Mouse (Mus musculus): ENCODE measurements around the gene Olfr1394. TPM values are rescaled to one million over a fixed set of nuclear protein-coding genes. Genes with fewer than 3 reads are reported as not detected.
A peak's percentile ranks its signal among the peaks of the same experiment; 100 is the strongest.
"Not testable (repeated sequence)": the region's sequence is repeated elsewhere in the genome, so short reads cannot be mapped to it uniquely, and the experiment has no call there.

The Olfr1394 gene
- total RNA-seq, 2 experiments from 2014 or later, result not detected

GRCm38 (mm10) chr11:49187701-49188100 lies 33.5 kb downstream of the Olfr1394 start:
- no peak for DNase-seq (ENCODE audit: low spot score in 2 of 2)

GRCm38 (mm10) chr11:49189737-49190136 lies 35.6 kb downstream of the Olfr1394 start:
- DNase-seq (ENCODE audit: low spot score in 2 of 2), result peak; percentile 47 to 65

DNA sequence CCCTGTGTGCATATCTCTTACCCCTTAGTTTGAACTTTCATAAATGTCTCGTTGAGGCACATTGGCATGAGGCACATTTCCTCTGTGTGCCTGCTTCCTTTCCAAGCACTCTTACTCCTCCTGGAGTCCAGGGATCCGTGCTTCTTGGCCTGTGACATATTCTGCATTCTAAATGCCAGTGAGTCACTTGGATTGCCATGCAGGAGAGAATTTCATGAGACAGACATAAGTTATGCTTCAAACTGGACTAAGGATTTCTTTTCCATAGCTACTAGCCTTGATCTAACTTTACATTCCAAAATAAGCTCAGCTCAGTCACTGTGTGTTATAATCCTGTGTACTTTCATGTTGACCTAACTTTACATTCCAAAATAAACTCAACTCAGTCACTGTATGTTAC lies 36.9 kb downstream of the Olfr1394 start:
- DNase-seq (ENCODE audit: low spot score in 2 of 2), result no peak

- not testable (repeated sequence) for DNase-seq (ENCODE audit: low spot score in 2 of 2)
Observed at GRCm38 (mm10) chr11:49194771-49195170, 40.6 kb downstream of the Olfr1394 start.

- DNase-seq (ENCODE audit: low spot score in 2 of 2), result peak in 1 of 2 experiments; percentile 8
Observed at GRCm38 (mm10) chr11:49195819-49196322, 41.7 kb downstream of the Olfr1394 start.

GRCm38 (mm10) chr11:49200666-49201065 lies 46.5 kb downstream of the Olfr1394 start:
- no peak for DNase-seq (ENCODE audit: low spot score in 2 of 2)

DNA sequence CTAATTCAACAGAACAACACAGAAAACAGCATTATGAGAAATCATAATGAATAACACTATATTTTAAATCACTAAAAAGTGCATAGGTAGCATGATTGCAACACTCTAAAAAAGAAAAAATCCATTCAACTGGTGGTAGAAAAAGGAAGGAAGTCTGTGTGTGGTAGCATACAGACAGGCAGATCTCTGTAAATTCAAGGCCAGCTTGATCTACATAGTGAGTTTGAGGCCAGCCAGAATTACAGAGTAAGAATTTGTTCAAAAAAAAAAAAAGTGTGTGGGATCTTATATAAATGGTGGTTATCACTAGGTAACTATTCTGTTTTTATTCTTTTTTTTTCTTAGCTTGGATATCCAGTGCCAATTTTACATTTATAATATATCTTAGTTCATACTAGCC lies 47.0 kb downstream of the Olfr1394 start:
- DNase-seq (ENCODE audit: low spot score in 2 of 2), result no peak

- DNase-seq (ENCODE audit: low spot score in 2 of 2), result no peak
Observed at GRCm38 (mm10) chr11:49202071-49202470, 47.9 kb downstream of the Olfr1394 start.

DNA sequence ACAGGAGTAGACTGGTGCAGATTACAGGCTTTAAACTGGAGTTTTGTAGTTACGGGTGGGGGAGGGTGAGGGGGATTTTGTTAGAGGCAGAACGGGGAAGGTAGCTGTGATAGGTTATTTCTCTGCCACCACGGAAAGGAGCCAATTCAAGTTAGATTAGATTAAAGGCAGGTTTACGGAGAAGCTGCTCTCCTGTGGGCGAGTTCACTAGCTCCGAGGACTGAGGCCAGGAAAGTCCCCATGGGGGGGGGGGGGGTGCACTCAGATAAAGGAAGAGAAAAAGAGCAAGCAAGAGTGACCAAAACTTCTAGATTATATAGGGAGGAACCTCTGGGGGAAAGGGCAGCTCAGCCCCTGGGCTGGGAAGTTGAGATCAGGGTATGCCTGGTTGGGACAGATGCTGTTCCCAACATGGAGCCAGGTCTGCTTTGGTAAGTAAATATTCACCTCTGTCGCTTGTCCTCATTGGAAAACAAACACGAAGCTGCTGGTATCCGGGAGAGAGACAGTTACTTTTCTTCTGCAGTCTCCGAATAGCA lies 48.4 kb downstream of the Olfr1394 start:
- peak in 1 of 2 experiments; percentile 27 for DNase-seq (ENCODE audit: low spot score in 2 of 2)

DNA sequence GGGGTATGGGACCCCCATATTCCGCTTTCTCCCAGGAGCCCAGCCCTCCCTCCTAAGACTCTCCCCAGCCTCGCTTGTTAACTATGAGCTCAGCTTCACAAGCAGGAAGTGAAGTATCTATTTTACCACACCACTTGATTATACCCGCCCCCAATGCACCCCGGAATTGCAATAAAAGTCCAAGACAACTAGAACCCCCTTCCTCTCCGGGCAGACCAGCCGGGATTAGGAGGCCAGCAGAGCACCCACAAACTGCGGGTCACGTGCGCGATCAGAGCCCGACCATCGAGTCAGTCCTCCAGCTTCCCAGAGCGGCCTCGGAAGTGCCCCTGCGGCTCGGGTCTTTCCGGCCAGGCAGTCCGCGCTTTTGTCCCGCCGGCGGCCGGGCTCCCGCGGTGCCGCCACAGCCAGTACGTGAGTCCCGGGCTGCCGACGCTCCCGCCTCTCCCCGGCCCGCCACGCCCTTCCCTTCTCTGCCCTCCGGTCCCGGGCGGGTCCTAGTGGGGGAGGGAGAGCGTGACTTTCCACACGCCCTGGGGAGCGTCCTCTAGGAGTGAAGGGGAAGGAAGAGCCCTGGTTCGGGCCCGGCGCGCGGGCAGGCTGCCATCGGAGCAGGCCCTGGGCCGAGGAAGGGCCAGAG lies 49.1 kb downstream of the Olfr1394 start, which contains the start of gene Zfp62:
Gene Zfp62 (plus strand): TSS at position 164 of the 640 bp plus-strand sequence.
- DNase-seq (ENCODE audit: low spot score in 2 of 2), result peak; percentile 91 to 94

DNA sequence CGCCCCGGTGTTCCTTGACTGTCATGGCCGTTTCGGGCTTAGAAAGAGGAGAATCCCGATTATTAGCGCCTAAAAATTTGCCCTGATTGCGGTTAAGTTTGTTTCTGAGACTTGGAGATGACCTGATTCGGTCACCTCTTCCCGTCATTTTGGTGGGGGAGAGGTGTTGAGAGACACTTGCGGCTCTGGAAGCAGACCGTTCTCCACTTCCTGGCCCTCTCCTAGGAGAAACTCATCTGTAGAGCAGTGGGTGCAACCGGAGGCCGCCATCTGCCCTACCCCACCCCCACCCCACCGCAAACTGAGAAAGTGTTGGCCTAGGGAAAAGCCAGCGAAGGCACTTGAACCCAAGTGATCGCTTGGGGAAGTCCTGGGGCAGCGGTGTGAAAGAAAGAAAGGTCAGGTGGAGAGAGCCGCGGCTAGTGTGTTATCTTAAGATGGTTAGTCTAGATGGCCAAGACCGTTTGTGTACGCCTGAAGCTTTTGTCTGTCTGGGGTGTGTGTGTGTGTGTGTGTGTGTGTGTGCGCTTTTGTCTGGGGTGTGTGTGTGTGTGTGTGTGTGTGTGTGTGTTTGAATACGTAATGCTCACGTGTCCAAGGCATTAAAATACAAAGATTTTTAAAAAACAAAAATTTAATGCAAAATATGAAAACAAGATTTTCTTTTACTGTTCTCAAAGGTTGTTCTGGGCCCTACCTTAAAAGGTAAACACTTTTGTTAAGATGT lies 49.8 kb downstream of the Olfr1394 start:
- no peak for DNase-seq (ENCODE audit: low spot score in 2 of 2)

DNA sequence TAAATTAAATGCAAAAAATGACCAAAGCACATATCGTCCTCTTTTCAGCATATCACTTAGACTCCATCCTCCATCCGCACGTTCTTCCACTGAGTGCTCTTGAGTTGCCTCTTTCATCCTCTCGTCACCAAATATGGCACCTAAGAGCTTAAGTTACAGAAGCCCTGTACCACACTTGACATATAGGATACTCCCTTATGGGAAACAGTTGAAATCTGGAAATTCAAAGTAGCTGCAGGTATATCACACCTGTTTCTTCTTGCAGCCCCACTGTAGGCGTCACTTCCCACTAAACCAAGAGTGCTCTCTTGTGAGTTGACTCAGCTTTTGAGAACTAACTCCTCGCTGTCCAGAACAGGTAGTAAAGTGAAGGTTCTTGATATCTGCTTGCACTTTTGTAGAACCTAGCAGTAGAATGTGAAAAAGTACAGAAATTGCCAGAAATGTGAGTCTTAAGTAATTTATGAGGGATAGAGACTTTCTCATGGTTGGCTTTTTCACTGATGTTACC lies 51.0 kb downstream of the Olfr1394 start:
- DNase-seq (ENCODE audit: low spot score in 2 of 2), result no peak

- DNase-seq (ENCODE audit: low spot score in 2 of 2), result no peak
Observed at GRCm38 (mm10) chr11:49207495-49207894, 53.3 kb downstream of the Olfr1394 start.

Other genes starting within 250 kb of the Olfr1394 start
- 1 to 10 TPM; 3.6 to 7.7 TPM for gene Psme2b, start 208.2 kb upstream of the Olfr1394 start, total RNA-seq (2021)
- gene Olfr56, start 175.5 kb upstream of the Olfr1394 start, total RNA-seq (2021), result under 1 TPM in 1 of 2 experiments, not detected in 1; 0.16 TPM
- 1 to 10 TPM; 2.2 to 3.1 TPM for gene 9930111J21Rik1, start 175.0 kb upstream of the Olfr1394 start, total RNA-seq (2021)
- 1 to 10 TPM; 3.5 to 6.5 TPM for gene Gm12185, start 162.2 kb upstream of the Olfr1394 start, total RNA-seq (2021)
- gene Tgtp1, start 160.2 kb upstream of the Olfr1394 start, total RNA-seq (2021), result 10 to 100 TPM in 1 of 2 experiments, 1 to 10 TPM in 1; 3.1 to 17.3 TPM
- 1 to 10 TPM; 3.2 to 6.1 TPM for gene 9930111J21Rik2, start 103.1 kb upstream of the Olfr1394 start, total RNA-seq (2021)
- gene Tgtp2, start 90.2 kb upstream of the Olfr1394 start, total RNA-seq (2021), result 10 to 100 TPM in 1 of 2 experiments, 1 to 10 TPM in 1; 4.3 to 18.2 TPM
- 1 to 10 TPM; 7.3 to 9.4 TPM for gene Ifi47, start 77.8 kb upstream of the Olfr1394 start, total RNA-seq (2021)
- 1 to 10 TPM; 1.2 to 4.1 TPM for gene Olfr1396, start 39.5 kb upstream of the Olfr1394 start, total RNA-seq (2021)
- gene Olfr1395, start 12.1 kb upstream of the Olfr1394 start, total RNA-seq (2021), result not detected
- gene Btnl9, start 32.8 kb downstream of the Olfr1394 start, total RNA-seq (2021), result 10 to 100 TPM; 26.2 to 32.8 TPM
- 10 to 100 TPM; 27.0 to 34.6 TPM for gene Zfp62, start 48.9 kb downstream of the Olfr1394 start, total RNA-seq (2021)
- 100 to 1,000 TPM; 114 to 141 TPM for gene Mgat1, start 89.8 kb downstream of the Olfr1394 start, total RNA-seq (2021)
- gene Olfr1393, start 123.9 kb downstream of the Olfr1394 start, total RNA-seq (2021), result not detected
- gene Olfr1392, start 130.9 kb downstream of the Olfr1394 start, total RNA-seq (2021), result under 1 TPM in 1 of 2 experiments, not detected in 1; 0.10 TPM
- not detected for gene Olfr10, start 150.4 kb downstream of the Olfr1394 start, total RNA-seq (2021)
- gene Olfr1391, start 168.4 kb downstream of the Olfr1394 start, total RNA-seq (2021), result not detected
- gene Olfr1390, start 180.8 kb downstream of the Olfr1394 start, total RNA-seq (2021), result not detected

Measured in adrenal gland, adult 18-20 months (tissue).